Mouse (Mus musculus) T-helper 1 cell (primary cell): ENCODE data around the gene Cd300a.

ENCODE experiments used
- in situ Hi-C: fragments of 300-600 bp; cut with MboI, MseI; formaldehyde crosslinking; loops from one replicate; pipeline ENCODE4 v1.15.1; 2025; ENCODE audit warnings: high pct_unique_total_duplicates

Gene Cd300a

DNA sequence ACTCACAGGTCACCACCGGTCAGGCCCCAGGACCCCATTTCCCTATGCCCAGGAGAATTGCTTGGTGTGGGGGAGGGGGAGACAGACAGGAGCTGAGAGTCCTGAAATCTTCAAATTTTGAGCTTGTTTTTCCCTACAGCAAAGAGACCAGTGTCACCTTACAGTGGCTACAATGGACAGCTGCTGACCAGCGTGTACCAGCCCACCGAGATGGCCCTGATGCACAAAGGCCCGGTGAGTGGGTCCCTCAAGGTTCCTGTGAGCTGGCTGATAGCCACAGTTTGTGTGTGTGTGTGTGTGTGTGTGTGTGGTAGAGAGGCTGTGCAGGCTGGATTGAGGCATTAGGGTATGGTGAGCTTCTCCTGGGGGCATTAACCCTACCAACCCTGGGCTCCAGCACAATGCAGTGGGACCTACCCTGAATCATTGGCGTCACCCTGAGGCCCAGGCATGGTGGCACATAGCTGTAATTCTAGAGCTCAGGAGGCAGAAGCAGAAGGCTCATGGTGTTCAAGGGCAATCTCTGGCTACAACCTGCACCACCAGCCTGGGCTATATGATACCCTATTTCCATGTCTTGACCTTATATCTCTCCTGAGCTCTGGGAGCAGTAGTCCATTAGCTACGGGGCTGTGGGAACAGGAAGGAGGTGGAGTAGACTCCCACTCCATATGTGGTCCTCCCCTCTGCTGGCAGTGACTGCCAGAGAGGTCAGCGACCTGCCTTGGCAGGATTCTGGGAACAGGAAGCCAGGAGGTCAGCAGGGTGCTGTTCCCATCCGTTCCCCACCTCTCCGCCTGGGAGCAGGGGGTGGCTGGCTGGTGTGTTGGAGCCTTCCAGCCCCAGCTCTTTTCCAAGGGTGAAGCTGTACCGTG, 23.1 kb upstream of the Cd300a start:
- in situ Hi-C loops: no loop called here

DNA sequence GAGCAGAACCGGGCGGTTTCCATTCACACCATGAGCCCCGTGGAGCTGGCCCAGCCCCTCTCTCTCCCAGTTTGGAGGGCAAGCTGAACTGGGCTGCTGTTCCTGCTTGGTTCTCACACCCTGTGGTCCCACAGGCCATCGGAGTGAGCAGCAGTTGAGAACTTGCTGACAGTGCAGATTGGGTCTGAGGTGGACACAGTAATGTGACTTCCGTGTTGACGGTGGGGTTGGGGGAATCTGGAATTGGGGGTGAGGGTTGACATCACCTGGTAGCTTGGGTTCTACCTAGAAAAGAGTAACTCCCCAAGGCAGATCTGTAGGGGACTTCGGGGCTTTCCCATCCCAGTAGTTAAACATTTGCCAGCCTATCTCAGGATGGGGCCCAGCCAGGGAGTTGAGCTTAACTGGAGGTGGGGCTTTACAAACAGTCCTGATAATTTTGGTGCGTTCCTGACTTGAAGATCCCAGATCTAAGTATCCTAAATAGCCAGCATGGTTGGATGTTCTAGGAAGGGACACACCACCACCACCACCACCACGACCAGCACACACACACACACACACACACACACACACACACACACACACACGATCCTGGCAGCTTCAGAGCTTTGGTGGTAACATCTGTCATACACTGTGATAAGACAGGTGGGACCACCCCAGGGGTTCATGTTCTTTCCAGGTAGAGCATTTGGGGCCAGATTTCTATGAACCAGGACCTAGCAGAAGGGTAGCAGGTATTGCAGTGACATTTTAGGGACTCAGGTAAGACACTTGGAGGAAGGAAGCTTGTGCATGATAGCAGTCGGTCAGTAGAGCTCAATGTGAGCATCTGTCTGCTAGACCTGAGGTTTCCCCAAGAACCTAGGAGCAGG, 22.2 kb upstream of the Cd300a start:
- in situ Hi-C loops: no loop called here

DNA sequence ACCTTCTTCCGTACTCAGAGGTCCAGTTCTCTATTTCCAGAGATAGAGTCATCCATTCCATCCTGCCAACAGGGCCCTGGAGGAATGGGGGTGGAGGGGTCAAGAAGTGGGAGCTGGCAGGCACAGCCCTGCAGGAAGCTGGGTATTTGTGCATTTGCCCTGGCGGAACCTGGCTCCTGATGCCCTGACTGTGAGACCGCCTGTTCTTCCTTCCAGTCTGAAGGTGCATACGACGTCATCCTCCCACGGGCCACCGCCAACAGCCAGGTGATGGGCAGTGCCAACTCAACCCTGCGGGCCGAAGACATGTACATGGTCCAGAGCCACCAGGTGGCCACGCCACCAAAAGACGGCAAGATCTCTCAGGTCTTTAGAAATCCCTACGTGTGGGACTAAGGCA, 21.6 kb upstream of the Cd300a start:
- in situ Hi-C loops: no loop called here

DNA sequence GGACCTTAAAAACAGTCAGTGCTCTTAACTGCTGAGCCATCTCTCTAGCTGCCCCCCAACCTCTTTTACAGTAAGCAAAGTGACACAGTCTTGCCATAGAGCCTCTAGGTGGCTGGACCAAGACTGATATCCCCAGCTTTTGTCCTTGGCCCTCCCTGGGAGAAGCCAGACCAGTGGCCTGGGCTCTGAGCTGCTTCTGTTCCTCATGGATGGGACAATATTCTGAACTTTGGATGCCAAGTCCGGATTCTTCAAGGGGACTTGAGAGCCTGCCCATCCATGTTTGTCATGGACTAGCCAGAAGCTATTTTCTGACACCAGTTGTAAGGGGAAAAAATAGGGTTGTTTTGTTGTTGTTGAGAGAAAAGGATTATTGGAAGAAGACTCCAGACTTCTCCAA, 20.1 kb upstream of the Cd300a start:
- in situ Hi-C loops: no loop called here

DNA sequence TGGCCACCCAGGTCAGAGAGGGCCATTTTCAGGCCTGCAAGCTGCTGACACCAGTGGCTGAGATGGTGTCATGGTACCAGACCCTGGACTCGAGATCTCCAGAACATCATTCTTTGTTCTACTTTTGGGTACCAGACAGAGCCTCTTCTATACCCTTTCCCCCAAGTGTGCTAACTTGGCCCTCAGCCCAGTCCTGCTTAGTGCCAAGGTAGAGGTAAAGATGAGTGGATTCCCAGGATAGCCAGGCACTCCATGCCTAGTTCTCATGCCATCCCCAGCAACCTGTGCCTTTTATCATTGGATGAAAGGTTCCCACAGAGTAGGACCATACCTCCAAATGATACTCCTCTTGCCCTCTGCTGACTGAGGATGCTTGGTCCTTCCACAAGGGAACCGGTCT, 18.3 kb upstream of the Cd300a start:
- in situ Hi-C loops: no loop called here

DNA sequence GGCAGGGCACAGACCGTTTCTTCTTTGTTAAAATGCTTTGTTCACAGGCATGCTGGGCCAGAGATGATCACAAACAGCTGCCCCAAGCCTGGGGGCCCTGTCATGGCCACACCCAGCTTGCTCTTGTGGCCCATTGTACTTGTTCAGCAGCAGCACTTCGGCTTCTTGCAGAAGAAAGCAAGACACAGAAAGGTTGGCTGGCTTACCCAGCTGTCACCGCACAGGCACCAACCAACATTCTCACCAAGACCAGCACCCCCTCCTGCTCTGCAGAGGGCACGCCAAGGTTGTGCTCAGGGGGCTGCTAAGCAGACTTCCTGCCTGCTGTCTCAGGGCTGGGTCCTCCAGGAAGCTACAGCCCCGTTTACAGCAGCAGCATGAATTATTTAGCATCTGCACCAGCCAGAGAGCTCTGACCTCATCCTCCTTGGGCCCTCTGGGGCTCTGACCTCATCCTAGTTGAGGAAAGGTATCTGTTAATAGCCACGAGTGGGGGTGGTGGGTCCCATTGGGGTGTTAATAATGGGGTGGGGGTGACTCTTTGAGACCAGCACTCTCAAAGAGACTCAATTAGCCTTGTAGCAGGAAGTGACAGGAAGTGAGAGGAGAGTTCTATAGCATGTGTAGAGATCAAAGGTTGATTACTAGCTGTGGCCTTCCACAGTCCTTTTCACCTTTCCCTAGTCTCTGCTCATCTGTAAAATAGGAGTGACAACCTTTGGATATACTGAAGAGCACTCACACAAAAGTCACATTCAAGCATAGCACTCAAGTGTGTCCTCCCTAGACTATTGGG, 16.6 kb upstream of the Cd300a start:
- in situ Hi-C loops: no loop called here

DNA sequence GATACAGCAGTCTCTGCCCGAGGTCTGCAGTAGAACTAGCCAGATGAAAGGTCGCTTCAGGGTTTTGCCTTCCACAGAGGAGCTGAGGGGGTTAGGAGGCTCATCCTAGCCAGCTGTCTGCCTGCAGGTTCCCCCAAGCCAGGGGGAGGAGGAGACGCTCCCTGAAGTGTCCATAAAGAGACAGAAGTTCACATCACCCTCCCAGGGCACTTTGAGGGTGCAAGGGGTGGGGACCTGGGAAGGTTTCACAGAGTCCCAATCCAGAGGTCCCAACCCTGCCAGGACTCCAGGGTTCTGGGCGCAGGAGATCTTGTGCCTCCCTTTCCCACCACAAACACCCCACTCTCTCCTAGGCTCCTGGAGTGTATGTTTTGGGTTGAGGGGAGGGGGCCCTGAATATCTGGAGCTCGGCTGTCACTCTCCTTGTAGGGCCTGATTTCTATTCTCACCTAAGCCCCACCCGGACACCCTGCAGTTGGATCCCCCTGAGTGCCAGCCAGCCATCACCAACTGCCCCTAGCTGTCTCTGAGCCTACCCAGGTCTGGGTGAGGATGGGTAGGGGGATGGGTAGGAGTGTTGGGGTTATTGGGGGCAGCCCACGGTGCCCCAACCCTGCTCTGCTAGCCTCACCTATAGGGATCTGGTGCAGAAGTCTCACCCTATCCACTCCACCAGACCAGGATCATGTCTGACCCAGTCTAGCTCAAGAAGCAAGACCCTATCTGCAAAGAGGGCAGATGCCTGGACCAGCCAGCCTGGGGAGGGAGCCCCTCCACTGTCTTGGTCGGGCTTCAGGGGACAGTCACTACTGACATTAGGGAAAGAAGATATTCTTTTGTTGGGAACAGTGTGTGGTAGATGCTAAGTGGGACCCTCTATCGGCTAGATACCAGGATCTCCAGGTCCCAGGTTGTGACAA, 15.4 kb upstream of the Cd300a start:
- in situ Hi-C loops: no loop called here

DNA sequence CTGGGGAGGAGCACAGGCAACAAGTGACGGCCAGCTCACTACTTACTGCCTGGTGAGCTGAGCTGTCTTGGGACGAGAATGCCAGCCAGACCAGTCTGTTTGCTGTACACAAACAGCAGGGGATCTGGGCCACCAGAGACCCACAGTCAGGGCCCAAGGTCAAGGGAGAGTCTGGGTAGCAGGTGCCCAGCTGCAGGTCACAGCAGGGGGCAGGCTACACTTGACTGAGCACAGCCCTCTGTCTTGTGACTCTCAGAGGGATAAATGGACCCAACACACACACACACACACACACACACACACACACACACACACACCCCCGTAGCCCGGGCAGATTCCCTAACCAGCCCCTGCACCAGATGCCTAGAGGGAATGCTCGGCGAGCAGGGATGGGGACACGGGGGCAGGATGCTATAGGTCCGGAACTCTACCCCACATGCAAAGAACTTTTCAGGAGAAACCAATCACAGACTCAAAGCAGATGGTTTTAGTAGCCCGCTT, 14.5 kb upstream of the Cd300a start:
- in situ Hi-C loops: no loop called here

DNA sequence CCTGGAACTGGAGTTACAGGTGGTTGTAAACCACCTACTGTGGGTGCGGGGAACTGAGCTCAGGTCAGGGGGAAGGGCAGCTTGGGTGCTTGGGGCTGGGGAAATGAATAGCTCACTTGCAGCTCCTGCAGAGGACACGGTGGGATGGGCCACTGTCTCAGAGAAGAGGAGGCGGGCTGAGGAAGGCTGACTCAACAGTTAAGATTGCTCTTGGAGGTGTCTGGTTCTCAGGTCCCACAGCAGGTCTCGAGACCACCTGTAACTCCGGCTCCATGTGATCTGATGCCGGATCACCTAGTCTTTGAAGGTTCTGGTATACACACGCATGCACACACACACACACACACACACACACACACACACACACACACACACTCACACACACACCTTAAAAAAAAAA, 13.7 kb upstream of the Cd300a start:
- in situ Hi-C loops: no loop called here

DNA sequence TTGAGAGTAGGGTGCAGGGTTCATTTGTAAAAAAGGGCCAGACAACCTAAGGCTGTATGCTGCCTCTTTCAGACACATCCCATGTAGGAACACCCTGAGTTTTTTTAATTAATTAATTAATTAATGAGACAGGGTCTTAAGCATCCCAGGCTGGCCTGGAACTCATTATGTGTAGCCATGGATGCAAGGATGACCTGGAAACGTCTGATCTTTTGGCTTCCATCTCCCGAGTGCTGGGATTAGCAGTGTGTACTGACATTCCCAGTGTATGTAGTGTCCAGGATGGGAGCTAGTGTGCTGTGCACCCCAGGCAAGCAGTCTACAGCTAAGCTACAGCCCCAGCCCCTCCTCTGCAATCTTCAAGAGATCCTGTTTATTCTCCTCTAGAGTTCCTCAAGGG, 13.2 kb upstream of the Cd300a start:
- in situ Hi-C loops: no loop called here

DNA sequence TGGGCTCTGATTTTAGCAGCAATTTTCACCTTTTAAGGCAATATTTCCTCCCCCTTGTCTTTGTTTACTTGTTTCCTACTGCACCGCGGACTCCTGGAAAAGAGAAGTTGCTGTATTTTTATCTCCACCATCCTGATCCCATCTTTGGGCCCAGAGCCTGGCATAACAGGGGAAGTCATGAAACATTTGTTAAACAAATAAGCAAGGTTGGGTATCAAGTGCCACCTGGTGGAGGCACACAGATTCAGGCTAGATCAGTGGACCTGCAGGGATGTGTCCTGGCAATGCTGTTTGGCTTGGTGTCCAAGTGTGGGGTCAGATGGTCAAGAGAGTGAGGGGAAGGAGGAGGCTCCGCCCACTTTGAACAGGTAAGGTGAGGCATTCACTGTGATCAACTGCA, 12.7 kb upstream of the Cd300a start:
- in situ Hi-C loops: no loop called here

DNA sequence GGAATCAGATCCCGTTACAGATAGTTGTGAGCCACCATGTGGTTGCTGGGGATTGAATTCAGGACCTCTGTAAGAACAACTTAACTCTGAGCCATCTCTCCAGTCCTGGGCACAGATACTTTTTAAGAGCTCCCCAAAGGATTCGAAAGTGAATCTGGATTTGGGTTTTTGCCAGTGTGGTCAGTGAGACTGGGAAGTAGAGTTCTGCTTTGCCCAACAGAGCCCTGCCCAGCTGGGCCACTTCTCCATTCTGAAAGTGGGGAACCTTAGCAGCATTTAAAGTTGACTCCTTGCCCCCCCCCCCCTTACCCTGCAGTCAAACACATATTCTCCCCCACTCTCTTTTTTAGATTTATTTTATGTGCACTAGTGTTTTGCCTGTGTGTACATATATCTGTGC, 10.2 kb upstream of the Cd300a start:
- in situ Hi-C loops: no loop called here

DNA sequence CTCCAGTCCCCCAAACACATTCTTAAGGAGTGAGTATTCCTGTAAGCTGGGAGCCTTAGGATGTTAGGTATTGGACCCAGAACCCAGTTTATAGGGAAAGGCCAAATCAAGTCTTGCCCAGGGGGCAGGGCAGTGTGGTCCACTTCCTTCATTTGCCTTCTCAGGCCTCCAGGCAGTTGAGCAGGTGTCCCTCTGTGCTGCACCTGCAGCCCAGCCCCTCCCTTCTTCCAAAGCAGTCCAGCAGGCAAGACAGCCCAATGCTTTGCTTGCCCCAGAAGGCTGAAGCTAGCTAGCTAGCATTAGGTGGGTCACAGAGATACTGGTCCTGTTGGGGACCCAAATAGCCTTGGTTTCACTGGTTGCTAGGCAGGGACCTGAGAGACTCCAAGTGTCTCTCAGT, 9.7 kb upstream of the Cd300a start:
- in situ Hi-C loops: no loop called here

DNA sequence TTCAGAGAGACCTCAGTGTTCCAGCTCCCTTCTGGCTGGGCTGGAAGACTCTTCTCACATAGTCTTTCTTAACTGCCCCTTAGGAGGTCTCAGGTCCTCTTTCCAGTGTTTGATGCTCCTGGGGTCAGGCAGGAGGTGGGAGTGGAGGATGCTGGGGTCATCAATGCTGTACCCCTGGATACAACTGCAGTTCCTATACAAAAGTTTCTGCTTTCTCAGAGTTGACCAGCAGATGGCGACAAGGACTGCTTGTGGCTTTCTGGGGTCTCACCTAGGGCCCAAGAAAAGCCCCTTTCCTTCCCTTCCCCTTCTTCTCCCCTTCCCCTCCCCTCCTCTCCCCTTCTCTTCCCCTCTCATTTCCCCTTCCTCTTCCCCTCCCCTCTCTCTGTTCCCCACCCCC, 9.3 kb upstream of the Cd300a start:
- in situ Hi-C loops: no loop called here

DNA sequence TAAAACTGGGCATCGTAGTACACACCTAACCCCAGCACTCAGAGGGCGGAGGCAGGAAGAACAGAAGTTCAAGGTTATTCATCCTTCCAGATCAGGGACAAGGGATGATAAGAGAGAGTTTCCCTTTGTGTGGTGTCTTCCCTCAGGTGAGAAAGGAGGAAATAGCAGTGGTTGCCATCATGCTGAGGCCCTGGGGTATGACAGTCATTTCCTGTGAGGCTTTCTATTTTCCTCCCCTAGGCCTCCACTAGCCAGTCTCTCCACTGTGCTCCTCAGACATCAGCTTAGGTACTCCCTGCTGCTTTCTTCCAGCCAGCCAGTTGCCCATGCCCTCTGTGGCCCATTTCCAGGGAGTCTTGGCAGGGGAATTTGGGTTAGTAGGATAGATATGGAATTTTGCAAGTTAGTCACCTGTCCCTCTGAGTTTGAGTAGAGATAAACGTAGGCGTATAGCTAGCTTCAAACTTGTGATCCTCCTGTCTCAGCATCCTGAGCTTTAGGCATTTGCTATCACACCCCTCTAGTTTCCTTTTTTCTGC, 6.5 kb upstream of the Cd300a start:
- in situ Hi-C loops: no loop called here

DNA sequence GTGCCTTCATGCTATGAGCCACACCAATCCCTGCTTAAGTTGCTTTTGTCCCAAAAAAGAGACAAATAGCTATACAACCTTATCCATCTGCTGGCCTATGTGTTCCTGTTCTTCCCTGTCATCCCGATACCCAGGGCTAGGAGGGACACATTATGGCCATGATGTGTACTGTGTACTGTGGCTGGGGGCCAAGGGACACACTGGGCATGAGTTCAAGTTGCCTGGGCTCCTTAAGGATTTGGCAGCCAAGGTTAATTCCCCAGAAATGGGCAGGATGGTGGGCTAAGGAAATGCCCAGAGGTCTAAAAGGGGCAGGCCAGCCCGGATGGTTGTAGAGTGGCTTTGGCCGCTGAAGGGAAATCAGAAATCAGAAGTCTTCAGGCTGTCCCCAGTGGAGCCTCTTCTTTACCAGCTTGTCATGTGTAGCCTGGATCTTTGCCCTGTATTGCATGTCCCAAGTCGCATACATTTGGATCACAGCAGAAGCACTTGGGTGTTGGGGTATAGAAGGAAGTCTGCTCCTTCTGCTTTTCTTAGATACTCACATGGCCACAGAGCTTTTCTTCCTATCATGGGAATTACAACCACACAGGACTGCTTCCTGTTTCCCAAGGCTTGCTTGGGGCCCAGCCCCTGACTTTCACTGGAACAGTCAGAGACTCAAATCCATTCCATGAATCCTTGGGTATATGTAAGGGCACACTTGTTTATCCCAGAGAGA, 5.3 kb upstream of the Cd300a start:
- in situ Hi-C loops: no loop called here

DNA sequence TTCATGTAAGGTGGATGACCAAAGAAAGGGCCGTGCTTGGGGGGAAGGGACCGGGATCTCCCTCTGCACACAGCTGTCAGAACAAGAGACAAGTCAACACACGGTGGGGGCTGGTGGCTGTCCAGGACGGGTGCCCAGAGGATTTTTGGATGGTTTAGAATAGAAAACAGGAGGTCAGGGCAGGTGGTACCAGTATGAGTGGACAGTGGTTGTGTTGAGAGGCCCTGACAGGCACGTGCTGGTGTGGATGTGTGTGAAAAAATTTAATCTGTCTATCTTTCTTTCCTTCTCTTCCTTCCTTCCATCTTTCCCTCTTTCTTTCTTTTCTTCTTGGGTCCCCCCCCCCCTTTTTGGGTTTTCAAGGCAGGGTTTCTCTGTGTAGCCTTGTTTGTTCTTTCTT, 701 bp downstream of the Cd300a start:
- in situ Hi-C loops: no loop called here

DNA sequence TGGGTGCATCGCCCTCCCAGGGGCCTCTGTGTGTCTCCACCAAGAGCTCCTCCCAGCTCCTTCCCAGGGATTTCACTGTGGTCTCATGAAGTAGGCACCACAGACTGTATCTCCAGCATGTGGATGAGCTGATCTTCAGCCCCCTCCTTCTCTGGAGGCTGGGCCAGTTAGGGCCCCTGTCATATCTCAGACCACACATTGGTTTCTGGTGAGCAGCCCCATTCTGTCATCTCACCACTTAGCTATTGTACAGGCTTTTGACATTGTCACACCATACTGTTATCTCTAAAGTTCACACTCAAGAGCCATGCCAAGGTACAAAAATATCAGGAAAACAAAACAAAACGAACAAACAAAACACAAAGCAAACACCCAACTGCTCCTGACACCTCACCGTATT, 6.2 kb downstream of the Cd300a start:
- in situ Hi-C loops: no loop called here

DNA sequence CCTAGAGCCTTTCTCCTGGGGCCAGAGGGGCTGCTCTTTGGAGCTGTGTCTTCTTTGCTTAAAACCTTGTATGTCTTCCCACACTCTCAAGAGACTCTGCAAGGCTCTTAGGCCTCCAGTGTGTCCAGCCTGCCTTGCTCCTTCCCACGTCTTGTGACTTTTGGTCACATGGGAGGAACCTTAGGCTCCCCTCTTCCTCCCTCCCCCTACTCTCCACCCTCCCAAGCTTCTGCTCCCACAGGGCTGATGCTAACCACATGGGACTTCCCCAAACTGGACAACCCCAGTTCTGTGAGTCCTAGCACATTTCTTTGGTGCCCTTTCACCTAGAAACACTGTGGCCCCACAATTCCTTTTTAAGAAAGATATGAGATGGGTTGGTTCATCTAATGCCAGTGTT, 8.2 kb downstream of the Cd300a start:
- in situ Hi-C loops: no loop called here

DNA sequence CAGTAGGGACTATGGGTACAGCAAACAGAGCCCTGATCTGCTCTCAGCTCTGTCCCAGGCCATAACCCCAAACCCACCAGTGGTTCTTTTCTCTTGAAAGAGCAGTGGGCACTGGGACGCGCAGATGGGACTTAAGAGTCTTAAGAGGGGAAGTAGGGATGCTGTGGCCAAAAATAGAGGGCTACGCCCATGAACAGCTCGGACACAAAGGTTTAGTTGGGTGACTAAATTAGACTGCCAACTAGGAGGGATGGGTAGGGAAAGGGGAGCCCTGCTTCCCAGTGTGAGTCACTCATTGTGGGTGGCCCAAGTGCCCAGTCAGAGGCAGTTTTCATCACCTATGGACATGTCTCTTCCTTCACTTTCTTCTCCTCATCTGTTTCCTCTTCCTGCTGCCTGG, 13.4 kb downstream of the Cd300a start:
- in situ Hi-C loops: no loop called here
